Mouse (Mus musculus): ENCODE data around the gene Exoc2.

Gene Exoc2

GRCm38 (mm10) chr13:30891223-30891622, 82.7 kb downstream of the Exoc2 start:
- DNase-seq (ENCODE audit: low spot score): no peak

- DNase-seq (ENCODE audit: low spot score): peak; percentile 76
These were observed 85.4 kb downstream of the Exoc2 start for GRCm38 (mm10) chr13:30888480-30888879.

- DNase-seq (ENCODE audit: low spot score): no peak
These were observed 93.6 kb downstream of the Exoc2 start for GRCm38 (mm10) chr13:30880310-30880709.

- DNase-seq (ENCODE audit: low spot score): no peak
These were observed 94.0 kb downstream of the Exoc2 start for GRCm38 (mm10) chr13:30879871-30880270.

- DNase-seq (ENCODE audit: low spot score): no peak
These were observed 98.1 kb downstream of the Exoc2 start for GRCm38 (mm10) chr13:30875825-30876224.

GRCm38 (mm10) chr13:30873472-30873871, 100.4 kb downstream of the Exoc2 start:
- no peak for DNase-seq (ENCODE audit: low spot score)

- DNase-seq (ENCODE audit: low spot score): no peak
These were observed 108.4 kb downstream of the Exoc2 start for GRCm38 (mm10) chr13:30865486-30865885.

- DNase-seq (ENCODE audit: low spot score): no peak
These were observed 109.9 kb downstream of the Exoc2 start for GRCm38 (mm10) chr13:30864042-30864441.

- DNase-seq (ENCODE audit: low spot score): no peak
These were observed 115.5 kb downstream of the Exoc2 start for GRCm38 (mm10) chr13:30858421-30858820.

GRCm38 (mm10) chr13:30850736-30851135, 123.2 kb downstream of the Exoc2 start:
- no peak for DNase-seq (ENCODE audit: low spot score)

GRCm38 (mm10) chr13:30848001-30848400, 125.9 kb downstream of the Exoc2 start:
- DNase-seq (ENCODE audit: low spot score): no peak

- no peak for DNase-seq (ENCODE audit: low spot score)
These were observed 127.4 kb downstream of the Exoc2 start for GRCm38 (mm10) chr13:30846506-30846905.

- DNase-seq (ENCODE audit: low spot score): no peak
These were observed 130.8 kb downstream of the Exoc2 start for GRCm38 (mm10) chr13:30843049-30843448.

- DNase-seq (ENCODE audit: low spot score): no peak
These were observed 132.1 kb downstream of the Exoc2 start for GRCm38 (mm10) chr13:30841843-30842242.

- DNase-seq (ENCODE audit: low spot score): no peak
These were observed 132.6 kb downstream of the Exoc2 start for GRCm38 (mm10) chr13:30841306-30841705.

GRCm38 (mm10) chr13:30840700-30841099, 133.2 kb downstream of the Exoc2 start:
- no peak for DNase-seq (ENCODE audit: low spot score)

- no peak for DNase-seq (ENCODE audit: low spot score)
These were observed 137.6 kb downstream of the Exoc2 start for GRCm38 (mm10) chr13:30836342-30836741.

GRCm38 (mm10) chr13:30834859-30835258, 139.0 kb downstream of the Exoc2 start:
- no peak for DNase-seq (ENCODE audit: low spot score)

- DNase-seq (ENCODE audit: low spot score): no peak
These were observed 139.5 kb downstream of the Exoc2 start for GRCm38 (mm10) chr13:30834349-30834748.

- no peak for DNase-seq (ENCODE audit: low spot score)
These were observed 140.3 kb downstream of the Exoc2 start for GRCm38 (mm10) chr13:30833476-30834149.

GRCm38 (mm10) chr13:30831369-30831768, 142.5 kb downstream of the Exoc2 start:
- no peak for DNase-seq (ENCODE audit: low spot score)

GRCm38 (mm10) chr13:30826511-30826910, 147.4 kb downstream of the Exoc2 start:
- no peak for DNase-seq (ENCODE audit: low spot score)

GRCm38 (mm10) chr13:30824903-30825302, 149.0 kb downstream of the Exoc2 start:
- DNase-seq (ENCODE audit: low spot score): no peak

- no peak for DNase-seq (ENCODE audit: low spot score)
These were observed 153.3 kb downstream of the Exoc2 start for GRCm38 (mm10) chr13:30820555-30820954.

Measured in layer of hippocampus, adult 11-12 months (tissue).